Mouse (Mus musculus): Measurements from ENCODE around the gene Rgp1.

- TF ChIP-seq POLR2A (IDR thresholded peaks at IDR 0.05; ENCODE audit: borderline replicate concordance, extremely low read depth, insufficient read depth, insufficient read length, poor library complexity, severe bottlenecking): no peak
- TF ChIP-seq CTCF (IDR thresholded peaks at IDR 0.05; ENCODE audit: borderline replicate concordance, extremely low read depth, insufficient read depth, insufficient read length): no peak
These were observed 25.6 kb downstream of the Rgp1 start for GRCm38 (mm10) chr4:43604099-43604498.

All from brain, embryonic 14.5 days (tissue).